Mouse (Mus musculus) heart, postnatal 4 days (tissue): ENCODE results near the gene Klhl11. TPM values are rescaled to one million over a fixed set of nuclear protein-coding genes. Genes with fewer than 3 reads are reported as not detected.

Experiments used
- DNase-seq: peaks from one replicate; pipeline ENCODE4 v3.0.0; 2021
- total RNA-seq, 2 experiments: library from RNA; stranded (reverse); gene quantifications; 2 replicates each; pipeline ENCODE4 v1.2.3; 2021

Gene Klhl11
- total RNA-seq, 2 experiments from 2014 or later = 11.8 to 13.4 TPM

DNA sequence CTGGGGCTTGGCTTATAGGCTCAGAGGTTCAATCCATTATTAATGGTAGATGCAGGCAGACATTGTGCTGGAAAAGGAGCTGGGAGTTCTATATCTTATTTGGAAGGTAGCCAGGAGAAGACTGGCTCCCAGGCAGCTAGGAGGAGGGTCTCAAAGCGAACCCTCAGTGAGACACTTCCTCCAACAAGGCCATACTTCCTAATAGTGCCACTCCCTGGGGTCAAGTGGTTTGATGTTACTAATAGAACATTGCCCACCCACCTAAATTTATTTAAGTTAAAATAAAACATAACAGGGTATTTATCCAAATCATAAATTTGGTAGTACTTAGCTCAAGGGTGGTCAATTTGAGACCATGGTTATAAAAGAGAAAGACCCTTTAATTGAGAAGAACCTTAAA lies 6.7 kb downstream of the Klhl11 start:
- no peak for DNase-seq

DNA sequence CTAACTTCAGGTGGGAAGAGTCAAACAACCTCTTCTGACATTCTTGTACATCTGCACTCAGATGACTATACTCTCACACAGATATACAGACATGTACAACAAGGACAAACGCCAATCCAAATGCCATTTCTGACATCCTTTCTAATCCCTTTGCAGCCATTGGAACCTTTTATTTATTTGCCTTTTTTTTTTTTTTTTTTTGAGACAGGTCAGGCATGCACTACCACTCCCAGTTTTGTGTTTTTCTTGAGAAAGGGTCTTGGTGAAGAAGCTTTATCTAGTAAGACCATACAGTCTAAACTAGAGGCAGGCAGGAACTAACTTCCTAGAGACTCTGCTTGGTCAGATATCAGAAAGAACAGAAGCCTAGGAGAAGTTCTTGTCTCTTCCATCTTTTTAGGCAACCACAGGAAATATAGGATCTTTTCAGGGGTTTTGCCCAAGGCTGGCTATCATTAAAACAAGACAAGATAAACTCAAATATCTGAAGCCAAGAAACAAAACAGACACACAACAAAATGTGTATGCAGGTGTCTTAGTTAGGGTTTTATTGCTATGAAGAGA lies 7.2 kb downstream of the Klhl11 start:
- DNase-seq = no peak

DNA sequence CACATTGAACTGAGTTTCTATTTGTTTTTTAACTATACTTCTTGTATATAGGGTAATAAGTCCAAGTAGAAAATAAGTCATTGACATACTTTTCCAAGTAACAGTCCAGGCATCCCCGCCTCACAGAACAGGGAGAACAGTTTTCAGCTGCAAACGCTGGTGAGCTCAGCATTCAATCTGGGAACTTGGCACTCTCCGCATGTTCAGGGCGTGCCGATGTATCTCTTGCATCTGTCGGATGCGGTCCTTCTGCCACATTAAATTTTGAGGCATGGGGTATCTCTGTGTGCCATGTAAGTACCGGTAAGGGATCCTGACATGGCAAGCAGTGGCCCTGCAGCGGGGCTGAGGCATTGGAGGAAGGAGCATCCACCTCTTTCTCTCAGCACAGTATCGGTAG lies 9.8 kb downstream of the Klhl11 start:
- DNase-seq = no peak

DNA sequence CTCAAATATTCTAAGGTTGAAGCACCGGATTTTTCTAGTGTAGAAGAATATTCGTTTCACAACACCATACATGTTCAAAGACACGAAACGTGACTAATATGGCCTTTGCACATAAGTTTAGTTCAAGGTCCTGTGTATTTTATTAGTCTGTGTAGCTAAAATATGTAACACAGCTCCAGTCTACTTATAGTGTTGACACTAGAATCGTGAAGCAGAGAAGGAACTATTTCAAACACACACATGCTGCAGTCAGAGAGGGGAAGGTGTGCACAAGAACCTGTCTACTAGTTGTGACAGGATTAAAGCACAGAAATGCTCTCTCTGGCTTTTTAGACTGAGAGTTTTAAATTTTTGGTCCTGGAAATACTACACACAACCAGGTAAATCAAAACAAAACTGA lies 14.8 kb downstream of the Klhl11 start:
- DNase-seq = no peak

DNA sequence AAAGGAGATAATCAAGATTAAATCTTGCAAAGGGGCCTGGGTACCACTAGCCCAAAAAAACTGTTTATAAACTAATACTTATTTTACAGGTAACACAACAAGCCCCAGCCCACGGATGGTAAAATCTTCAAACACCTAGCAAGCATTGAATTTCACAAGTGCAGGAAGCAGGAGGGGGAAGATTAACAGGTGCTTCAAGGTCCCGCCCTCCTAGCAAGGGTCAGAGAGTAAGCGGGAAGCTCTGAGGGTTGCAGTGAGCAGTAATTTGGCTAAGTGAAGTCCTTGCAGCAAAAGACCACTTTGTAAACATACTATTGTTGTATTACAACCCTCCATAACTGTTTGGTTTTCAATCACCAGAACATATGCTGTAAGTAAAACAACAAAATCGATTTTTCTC lies 15.3 kb downstream of the Klhl11 start:
- no peak for DNase-seq

DNA sequence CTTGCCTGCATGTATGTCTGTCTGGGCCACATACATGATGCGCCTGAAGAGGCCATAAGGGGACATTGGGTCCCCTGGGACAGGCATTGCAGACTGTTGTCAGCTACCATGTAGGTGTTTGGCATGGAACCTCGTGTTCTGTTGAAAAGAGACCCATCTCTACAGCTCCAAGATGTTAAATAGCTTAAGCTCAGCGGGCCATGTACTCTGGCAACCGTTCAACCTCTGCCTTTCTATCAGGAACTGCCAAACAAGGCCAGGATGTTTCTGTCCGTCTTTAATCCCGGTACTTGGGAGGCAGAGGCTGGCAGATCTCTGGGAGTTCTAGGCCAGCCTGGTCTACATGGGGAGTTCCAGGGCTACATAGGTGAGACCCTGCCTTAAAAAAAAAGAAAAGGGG lies 29.9 kb downstream of the Klhl11 start:
- DNase-seq = no peak

DNA sequence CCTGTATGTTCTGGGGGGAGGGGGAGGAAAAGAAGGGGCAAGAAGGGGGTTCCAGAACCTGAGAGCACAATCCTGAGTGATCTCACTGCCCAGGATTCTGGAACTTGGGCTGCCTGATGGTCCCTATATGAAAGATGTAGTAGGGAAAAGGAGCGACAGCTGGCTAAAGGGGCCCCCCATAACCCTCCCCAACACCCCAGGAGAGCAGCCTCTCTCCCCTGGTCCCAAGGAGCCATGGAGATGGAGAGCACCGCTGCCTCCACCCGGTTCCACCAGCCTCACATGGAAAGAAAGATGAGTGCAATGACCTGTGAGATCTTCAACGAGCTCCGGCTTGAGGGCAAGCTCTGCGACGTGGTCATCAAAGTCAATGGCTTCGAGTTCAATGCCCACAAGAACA lies 30.7 kb downstream of the Klhl11 start, which contains the start of the genes Nt5c3b and Klhl10:
Gene Nt5c3b, minus strand, starts transcription at position 12 of the 400 bp plus-strand sequence.
Gene Klhl10, plus strand, starts transcription at position 121 of the 400 bp plus-strand sequence.
- no peak for DNase-seq

DNA sequence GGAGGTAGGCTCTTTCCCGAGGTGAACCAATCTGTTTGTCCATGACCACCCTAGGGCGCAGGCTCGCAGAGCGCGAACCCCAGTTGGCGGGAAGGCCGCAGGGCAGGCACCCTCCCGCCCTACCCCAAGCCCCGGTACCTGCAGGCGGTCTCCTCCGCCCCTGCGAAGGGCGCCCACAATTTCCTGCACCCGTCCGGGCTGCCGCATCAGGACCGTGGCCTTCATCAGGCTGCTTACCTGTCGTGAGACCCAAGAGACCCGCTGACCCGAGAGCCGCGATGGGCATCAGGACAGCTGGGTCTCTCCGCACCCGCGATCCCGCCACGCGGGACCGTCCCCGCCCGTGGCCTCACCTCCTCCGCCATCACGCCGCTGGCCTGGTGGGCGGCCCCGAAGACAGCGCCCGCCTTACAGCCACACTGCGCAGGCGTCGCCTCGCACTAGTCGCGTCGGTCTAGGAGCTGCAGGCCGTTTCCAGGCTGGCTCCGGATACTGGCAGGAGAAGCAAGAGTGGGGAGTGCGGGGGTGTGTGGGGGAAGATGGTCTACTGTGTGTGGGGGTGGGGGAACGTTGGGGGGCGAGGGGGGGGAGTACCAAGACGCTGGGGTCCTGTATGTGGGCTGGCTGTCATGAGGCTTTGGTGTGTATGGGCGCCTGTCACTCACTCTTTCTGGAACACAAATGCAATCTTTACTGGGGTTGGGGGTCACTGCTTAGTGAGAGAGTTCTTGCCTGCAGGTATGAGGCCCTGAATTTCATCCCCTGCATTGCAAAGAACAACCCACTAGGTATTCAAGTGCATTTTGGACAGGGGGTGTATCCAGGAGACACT lies 31.6 kb downstream of the Klhl11 start:
- DNase-seq = peak; percentile 88

DNA sequence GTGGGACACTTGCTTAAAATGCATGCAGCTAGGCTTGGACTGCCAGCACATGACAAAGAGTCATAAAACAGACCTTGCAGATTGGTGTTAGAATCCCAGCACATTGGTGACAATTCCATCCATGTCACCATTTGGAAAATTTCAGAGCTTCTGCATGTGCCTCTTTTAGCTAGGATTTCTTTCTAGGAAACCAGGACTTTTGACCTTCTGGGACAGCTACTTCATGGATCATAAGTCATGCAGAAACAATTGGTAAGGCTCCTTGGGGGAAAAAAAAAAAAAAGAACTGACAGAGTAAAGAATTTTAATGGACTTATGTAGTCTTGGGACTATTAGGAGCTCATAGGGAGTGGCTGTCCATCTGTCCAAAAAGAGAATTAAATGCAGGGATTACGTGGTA lies 34.6 kb downstream of the Klhl11 start:
- DNase-seq = no peak

DNA sequence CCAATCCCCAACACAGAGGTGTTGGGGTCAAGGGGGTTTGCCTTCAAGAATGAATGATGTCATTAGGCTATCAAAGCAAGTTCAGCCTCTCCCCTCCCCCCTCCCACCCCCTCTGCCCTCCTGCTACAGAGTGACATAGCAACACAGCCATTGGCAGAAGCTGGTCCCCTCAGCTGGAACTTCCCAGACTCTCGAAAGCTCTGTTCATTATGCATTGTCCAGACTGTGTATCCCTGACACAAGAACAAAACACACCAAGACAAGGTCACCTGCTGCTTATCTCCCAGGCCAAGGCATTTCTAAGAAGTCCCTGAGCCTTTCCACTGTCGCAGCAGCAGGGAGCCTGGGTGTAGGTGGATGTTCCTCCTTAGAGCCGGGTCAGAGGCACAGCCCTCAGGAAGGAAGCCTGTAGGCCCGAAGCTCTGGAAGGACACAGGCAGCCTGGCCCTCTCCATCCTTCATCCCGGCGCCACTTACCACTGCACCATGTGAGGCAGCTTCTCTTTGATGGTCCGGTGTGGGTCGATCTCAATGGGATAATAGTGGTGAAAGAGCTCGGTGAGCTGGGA lies 36.8 kb downstream of the Klhl11 start:
- no peak for DNase-seq

DNA sequence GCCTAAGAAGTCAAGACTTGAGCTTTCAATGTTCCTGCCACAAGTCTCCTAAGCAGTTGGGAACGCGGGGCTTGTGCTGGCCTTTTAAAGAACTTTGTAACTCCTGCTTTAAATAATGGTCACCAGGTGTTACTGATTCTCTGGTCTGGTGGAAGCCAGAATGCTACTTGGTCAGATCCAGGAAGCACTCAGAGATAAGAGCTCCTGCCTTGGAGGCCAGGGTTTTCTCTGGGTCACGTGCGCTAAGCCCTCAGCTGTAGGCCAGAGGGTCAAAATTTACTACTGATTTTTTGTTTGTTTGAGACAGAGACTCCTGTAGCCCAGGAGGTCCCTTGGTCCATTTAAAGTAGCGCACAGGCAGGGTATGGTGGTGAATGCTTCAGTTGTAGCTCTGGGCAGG lies 40.5 kb downstream of the Klhl11 start:
- no peak for DNase-seq

DNA sequence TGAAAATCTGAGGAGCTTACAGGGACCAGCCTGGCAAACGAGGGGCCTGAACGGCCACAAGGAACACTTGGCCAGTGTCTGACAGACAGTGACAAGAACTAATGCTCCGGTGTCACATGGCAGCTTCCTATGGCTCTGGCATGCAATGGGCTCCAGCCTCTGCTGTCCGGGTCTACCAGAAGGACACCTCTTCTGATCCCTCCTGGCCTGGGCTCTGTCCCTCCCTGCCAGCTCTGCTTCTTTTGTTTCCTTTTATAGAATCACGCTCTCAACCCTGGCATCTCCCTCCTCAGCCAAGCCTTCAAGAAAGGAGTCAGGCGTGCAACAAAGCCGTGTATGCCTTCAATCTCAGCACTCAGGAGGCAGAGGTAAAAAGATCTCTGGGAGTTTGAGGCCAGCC lies 42.5 kb downstream of the Klhl11 start:
- DNase-seq = peak; percentile 42

DNA sequence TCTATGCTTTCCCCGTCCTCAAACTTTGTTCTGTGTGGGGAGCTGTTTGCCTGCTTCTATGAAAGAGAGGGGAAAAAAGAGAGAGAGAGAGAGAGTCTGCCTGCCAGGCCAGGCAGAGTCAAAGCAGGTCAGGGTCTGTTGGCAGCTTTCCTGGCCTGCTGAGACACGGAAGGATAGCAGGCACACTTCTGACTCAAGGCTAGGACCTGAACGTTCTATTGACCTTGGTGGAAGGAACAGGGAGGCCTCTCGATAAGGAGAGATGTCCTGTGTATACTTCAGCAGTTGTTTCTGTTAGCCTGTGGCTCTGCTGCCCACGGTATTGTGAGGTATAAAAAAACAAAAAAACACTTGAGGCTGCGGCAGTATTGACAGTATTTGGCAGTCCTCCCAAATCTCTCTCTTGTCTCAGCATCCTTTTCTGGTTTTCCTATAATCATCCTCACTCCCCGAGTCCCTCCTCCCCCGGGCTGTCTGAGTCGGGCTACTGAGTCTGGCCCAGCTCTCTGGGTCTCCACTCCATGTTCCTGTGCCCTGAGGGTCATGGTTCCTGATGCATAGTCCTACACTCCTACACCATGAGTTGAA lies 43.8 kb downstream of the Klhl11 start:
- peak; percentile 71 for DNase-seq

DNA sequence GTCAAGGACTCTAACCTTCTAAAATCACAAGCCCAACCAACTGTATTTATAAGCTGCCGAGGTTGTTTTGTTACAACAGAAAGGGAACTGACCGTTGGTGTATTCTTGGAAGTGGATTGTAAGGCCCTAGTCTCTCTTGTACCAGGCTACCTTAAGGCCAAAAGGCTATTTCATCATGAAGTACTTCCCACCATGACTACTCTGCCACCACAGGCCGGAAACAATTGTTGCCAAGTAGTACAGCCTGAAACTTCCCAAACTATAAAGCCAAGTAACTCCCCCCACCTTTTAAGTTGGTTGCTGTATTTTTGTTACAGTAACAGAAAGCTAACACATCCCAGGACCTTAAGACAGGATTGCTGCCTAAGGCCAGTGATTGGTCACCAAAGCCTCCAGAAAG lies 45.7 kb downstream of the Klhl11 start:
- no peak for DNase-seq

DNA sequence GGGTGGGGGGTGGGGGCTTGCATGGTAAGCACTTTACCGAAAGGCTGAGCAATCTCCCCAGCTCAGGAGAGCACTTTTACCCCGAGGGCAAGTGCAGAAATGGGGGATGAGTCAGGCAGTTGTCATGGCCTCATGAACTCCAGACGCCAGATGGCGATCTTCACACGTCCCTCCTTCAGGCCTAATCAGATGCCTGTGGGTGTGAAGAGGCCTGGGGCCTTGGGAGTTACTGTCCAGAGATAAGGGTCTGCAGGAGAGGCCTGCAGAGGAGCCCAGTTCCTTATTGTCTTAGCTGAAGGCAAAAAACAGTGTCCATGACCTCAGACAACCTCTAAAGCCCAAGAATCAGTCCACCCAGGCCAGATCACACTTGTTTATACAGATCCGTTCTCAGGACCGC lies 46.7 kb downstream of the Klhl11 start:
- peak; percentile 82 for DNase-seq

DNA sequence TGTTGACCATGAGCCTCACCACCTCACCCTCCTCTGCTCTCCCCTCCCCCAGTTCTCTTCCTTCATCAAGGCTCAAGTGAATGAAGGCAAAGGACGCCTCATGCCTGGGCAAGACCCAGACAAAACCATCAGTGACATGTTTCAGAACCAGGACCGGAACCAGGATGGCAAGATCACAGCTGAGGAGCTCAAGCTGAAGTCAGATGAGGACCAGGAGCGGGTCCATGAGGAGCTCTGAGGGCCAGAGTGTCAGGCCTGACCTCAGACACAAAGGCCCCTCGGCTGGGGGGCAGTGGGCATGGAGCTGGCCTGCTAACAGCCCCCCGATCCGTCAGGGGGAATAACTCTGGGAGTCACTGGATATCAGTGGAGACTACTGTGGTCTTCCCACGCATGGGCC lies 48.7 kb downstream of the Klhl11 start:
- no peak for DNase-seq

DNA sequence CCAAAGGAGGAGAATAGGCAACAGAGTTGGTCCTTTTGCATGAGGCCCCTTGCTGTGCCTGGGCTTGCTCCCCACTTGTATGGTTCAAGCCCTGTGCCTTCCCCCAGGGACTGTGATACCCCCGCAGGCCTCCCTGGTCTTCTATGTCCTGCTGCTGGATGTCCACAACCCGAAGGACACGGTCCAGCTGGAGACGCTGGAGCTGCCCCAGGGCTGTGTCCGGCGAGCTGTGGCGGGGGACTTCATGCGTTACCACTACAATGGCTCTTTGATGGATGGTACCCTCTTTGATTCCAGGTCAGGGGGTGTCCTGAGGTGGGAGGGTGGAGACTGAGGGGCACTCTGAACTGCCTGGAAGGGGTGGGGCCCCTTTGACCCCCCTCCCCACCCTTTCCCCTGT lies 51.0 kb downstream of the Klhl11 start:
- DNase-seq = no peak

DNA sequence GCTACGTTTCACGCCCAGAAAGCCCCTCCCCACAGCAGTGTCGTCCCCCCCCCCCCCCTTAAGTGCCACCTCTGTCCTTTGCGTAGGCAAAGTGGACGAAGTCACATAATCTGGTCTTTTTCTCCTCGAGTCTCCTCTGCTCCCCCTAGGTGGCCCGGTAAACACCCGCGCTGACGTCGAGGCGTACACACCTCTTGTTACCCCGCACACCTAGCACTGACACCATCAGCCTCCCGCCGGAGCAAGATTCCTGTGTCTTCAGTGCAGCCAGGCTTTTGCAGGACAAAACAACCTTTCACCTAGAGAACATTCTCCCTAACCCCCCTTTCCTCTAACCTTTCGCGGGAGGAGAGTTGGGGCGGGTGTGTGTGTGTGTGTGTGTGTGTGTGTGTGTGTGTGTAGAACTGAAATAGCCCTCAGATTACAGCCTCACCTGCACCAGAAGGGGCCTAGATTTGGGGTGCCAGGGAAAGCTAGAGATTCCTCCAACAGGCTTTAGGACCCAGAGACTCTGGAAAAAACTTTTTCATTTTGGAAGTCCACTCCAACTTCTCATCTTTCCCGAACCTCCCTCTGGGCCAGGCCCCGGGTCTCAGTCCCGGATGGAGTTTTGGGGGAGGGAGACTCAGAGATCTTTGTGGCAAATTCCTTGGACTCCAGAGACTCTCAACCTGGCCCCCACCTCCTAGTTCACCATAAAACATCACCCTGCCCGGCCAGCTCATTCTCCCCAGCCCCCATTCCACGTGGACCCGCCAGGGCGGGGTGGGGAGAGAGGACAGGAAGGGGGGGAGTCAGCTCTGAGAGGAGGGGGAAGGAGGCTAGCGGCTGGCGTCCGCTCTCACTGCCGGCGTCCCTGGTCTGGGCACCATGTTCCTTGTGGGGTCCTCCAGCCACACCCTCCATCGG lies 57.4 kb downstream of the Klhl11 start, which contains the start of gene Fkbp10:
Gene Fkbp10, plus strand, starts transcription at position 784 of the 909 bp plus-strand sequence.
- DNase-seq = peak; percentile 81

DNA sequence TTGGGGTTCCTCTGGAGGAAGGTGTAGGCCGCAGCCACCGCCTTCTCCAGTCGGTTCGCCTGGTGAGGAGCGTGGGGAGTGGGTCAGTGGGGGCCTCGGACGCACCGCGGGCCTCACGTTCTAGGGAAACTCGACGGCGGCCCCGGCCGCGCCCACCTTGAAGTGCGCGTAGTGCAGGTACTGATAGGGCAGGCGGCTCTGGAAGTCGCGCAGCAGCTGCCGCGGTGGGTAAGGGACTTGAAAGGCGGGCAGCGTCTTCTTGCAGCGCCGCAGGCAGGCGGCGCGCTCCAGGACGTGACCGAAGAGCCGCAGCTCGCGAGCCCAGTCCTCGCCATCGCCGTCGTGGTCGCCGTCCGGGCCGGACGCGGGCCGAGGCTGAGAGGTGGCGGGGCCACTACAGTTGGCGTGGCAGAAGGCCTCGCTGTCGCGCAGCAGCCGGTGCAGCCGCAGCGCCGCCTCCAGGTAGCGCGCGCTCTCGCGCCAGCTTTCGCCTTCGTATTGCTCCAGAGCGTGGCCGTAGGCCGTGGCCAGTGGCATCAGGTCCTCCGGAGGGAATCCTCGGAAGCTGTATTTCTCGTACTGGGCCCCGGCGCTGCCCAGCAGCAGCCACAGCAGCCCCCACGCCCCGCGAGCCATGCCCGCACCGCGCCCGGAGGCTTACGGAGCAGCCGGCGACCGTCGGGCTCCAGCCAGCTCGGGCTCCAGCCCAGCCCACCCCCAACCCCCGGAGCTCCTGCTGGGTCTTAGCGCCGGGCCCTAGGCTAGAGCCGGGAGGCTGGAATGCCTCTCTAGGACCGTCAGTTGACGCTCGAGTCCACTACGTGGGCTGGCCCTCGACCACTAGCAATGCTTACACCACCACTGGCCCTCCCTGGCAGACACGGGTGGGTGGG lies 58.3 kb downstream of the Klhl11 start, which contains the start of gene P3h4:
Gene P3h4, minus strand, starts transcription at position 816 of the 893 bp plus-strand sequence.
- peak; percentile 89 for DNase-seq

DNA sequence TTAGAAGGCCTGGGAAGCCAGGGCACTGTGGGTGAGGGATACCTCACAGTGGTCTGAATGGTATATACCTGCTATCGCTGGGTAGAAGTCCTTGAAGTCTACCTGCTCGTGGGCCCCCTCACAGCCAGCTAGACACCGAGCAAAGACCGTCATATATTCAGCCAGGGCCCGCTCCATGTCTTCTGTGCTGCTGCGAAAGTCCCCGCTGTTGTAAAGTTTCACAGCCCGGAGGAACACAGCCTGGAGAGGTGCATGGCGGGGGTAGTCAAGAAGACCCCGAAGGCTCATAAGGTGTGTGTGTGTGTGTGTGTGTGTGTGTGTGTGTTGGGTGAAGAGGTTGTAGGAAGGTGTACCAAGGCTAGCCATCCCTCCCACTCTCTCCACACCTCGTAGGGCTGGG lies 59.0 kb downstream of the Klhl11 start:
- DNase-seq = no peak
